Comparison of ENCODE assay signal across 12 mouse cellular contexts in the genomic region with DNA sequence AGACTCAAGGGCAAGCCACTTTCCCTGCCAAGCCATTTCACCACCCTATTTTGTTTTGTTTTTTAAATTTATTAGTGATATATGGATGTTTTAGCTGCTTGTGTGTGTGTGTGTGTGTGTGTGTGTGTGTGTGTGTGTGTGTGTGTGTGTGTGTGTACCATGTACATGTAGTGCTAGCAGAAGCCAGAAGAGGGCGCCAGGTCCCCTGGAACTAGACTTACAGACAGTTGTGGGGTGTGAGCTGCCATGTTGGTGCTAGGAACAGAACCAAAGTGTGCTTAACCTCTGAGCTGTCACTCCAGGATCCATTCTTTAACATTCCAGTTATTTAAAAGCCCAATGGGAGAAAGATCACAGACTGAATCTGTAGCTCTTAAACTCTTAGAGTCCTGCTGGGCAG. TPM values are rescaled to one million over a fixed set of nuclear protein-coding genes. Genes with fewer than 3 reads are reported as not detected.
A peak's percentile ranks its signal among the peaks of the same experiment; 100 is the strongest.
DNase-seq lines count a peak whose midpoint lies in the region; ATAC-seq and TF ChIP-seq lines count a peak whose summit lies in the region.
"Had no signal": no experiment of that assay in that cellular context is flagged by ENCODE, and none has a peak within 500 bp of the region (broad histone marks: within the 10 kb centered on the region; RNA-seq: fewer than 3 reads in every experiment).

No protein-coding gene starts in this region.

- H3K27ac ChIP-seq in liver, embryonic 14.5 days, result no peak overlapping the region
- no peak overlapping the region for H3K27ac ChIP-seq in liver, embryonic 12.5 days
- H3K27ac ChIP-seq: heart, embryonic 15.5 days; liver, embryonic 15.5 days had no signal

- ATAC-seq in liver, embryonic 14.5 days (ENCODE audit: insufficient read depth), result no peak
- no peak for ATAC-seq in liver, embryonic 12.5 days
- ATAC-seq in erythroid progenitor cell, adult 5-6 weeks (replicated peaks; ENCODE audit: low FRiP score, poor library complexity, severe bottlenecking), result no peak

- H3K4me3 ChIP-seq in liver, embryonic 14.5 days (ENCODE audit: insufficient read depth in 1 of 2, low read depth in 2 of 2, low read length in 2 of 2), result no peak overlapping the region
- H3K4me3 ChIP-seq in liver, embryonic 12.5 days, result no peak overlapping the region
- H3K4me3 ChIP-seq: heart, embryonic 15.5 days; liver, embryonic 15.5 days had no signal

- TF ChIP-seq CTCF in liver, embryonic 14.5 days (IDR thresholded peaks at IDR 0.05; ENCODE audit: low read depth), result peak; percentile 53

- H3K4me1 ChIP-seq in liver, embryonic 14.5 days (replicated peaks; ENCODE audit: control insufficient read depth in 2 of 2, insufficient read depth in 2 of 2, low read length in 1 of 2), result peaks cover 2 to 13% of the 10 kb centered on the region in 2 experiments; a peak in 2 of 4 replicates
- peaks cover 18% of the 10 kb centered on the region for H3K4me1 ChIP-seq in liver, embryonic 12.5 days

- no peaks in the 10 kb centered on the region for H3K27me3 ChIP-seq in liver, embryonic 14.5 days (ENCODE audit: control insufficient read depth, insufficient read depth, low read length)
- peaks cover 7% of the 10 kb centered on the region; the same call in 1 of the 2 replicates for H3K27me3 ChIP-seq in liver, embryonic 12.5 days (replicated peaks)
- H3K27me3 ChIP-seq: heart, embryonic 15.5 days; liver, embryonic 15.5 days had no signal

- H3K9me3 ChIP-seq in liver, embryonic 14.5 days (ENCODE audit: control insufficient read depth, low read length), result no peaks in the 10 kb centered on the region; the same call in 1 of the 2 replicates
- H3K9me3 ChIP-seq in liver, embryonic 12.5 days (replicated peaks), result 0 out of 2 replicates have a peak, but pooled peaks cover 5% of the 10 kb centered on the region
- H3K9me3 ChIP-seq: heart, embryonic 15.5 days; liver, embryonic 15.5 days had no signal

- WGBS in liver, embryonic 14.5 days (ENCODE audit: insufficient replicate concordance), result 70% methylated on average over 1 of the region's 1 CpGs
- 67% methylated on average over 1 of the region's 1 CpGs for WGBS in liver, embryonic 12.5 days (ENCODE audit: insufficient replicate concordance)

- H3K4me2 ChIP-seq in liver, embryonic 14.5 days (ENCODE audit: low read depth), result no peak overlapping the region
- no peak overlapping the region for H3K4me2 ChIP-seq in liver, embryonic 12.5 days
- H3K4me2 ChIP-seq: heart, embryonic 15.5 days; liver, embryonic 15.5 days had no signal

- intact Hi-C loops in gastrocnemius, postnatal 14 days (cut with DNase I; ENCODE audit: low total_unique reads), result no loop called here

- peak; percentile 30 for DNase-seq in gastrocnemius, postnatal 10 days
- DNase-seq in gastrocnemius, postnatal 14 days, result no peak
- no peak for DNase-seq in liver, embryonic 14.5 days (ENCODE audit: low read depth in 3 of 3, low spot score in 3 of 3)
- peak; percentile 17 for DNase-seq in CD4-positive helper T cell, adult 2 months (ENCODE audit: low read depth, low spot score)
- peak; percentile 79 for DNase-seq in R1 (ENCODE audit: low read depth, low spot score)
- DNase-seq in frontal cortex, postnatal 25 days (ENCODE audit: low spot score in 2 of 2), result no peak
- DNase-seq: layer of hippocampus, postnatal 36 days had no signal

- peaks cover 9% of the 10 kb centered on the region; the same call in 1 of the 2 replicates for H3K36me3 ChIP-seq in liver, embryonic 14.5 days (replicated peaks; ENCODE audit: control insufficient read depth, insufficient read depth, low read depth)
- H3K36me3 ChIP-seq in liver, embryonic 12.5 days, result peaks cover 51% of the 10 kb centered on the region

- TF ChIP-seq EP300 in liver, embryonic 14.5 days (IDR thresholded peaks at IDR 0.05; ENCODE audit: low read depth), result no peak

- H3K9ac ChIP-seq in liver, embryonic 14.5 days (replicated peaks), result no peak overlapping the region
- H3K9ac ChIP-seq in liver, embryonic 12.5 days, result no peak overlapping the region
- H3K9ac ChIP-seq: heart, embryonic 15.5 days; liver, embryonic 15.5 days had no signal

RNA-seq across cellular contexts. Expression of a gene that starts 7.3 kb away (rescaled TPM):
- total RNA-seq in gastrocnemius, postnatal 10 days (2021), result 10 to 100 TPM; 37.4 to 39.0 TPM
- total RNA-seq in gastrocnemius, postnatal 14 days (2021), result 10 to 100 TPM; 26.3 to 31.2 TPM
- 12.4 and 13.8 TPM in 2 replicates for polyA plus RNA-seq in liver, embryonic 14.5 days (2012; rRNA removed)
- polyA plus RNA-seq in liver, embryonic 14.5 days (2014; fragmentation: Nextera tagmentation; extraction: Ambion mirVana), result 32.0 and 32.4 TPM in 2 replicates
- 55.2 and 59.6 TPM in 2 replicates for polyA plus RNA-seq in liver, embryonic 12.5 days (2016; fragmentation: Nextera tagmentation; extraction: Ambion mirVana)
- total RNA-seq in erythroid progenitor cell, adult 5-6 weeks (2015; ENCODE audit: low replicate concordance), result 29.3 and 38.2 TPM in 2 replicates
- 30.8 and 40.7 TPM in 2 replicates for total RNA-seq in erythroid progenitor cell, adult 5-6 weeks (2017; ENCODE audit: low replicate concordance)

RNA-seq across cellular contexts. Expression of a gene that starts 7.4 kb away (rescaled TPM):
- total RNA-seq in gastrocnemius, postnatal 10 days (2021), result 10 to 100 TPM; 37.3 to 37.5 TPM
- 10 to 100 TPM; 33.3 to 34.9 TPM for total RNA-seq in gastrocnemius, postnatal 14 days (2021)
- 19.3 and 20.4 TPM in 2 replicates for polyA plus RNA-seq in liver, embryonic 14.5 days (2012; rRNA removed)
- polyA plus RNA-seq in liver, embryonic 14.5 days (2014; fragmentation: Nextera tagmentation; extraction: Ambion mirVana), result 5.3 and 6.7 TPM in 2 replicates
- polyA plus RNA-seq in liver, embryonic 12.5 days (2016; fragmentation: Nextera tagmentation; extraction: Ambion mirVana), result 12.7 and 13.0 TPM in 2 replicates
- 24.5 and 25.6 TPM in 2 replicates for total RNA-seq in erythroid progenitor cell, adult 5-6 weeks (2015; ENCODE audit: low replicate concordance)
- total RNA-seq in erythroid progenitor cell, adult 5-6 weeks (2017; ENCODE audit: low replicate concordance), result 38.7 and 57.9 TPM in 2 replicates

RNA-seq across cellular contexts. Expression of a gene that starts 28.6 kb away (rescaled TPM):
- total RNA-seq in gastrocnemius, postnatal 10 days (2021), result 1 to 10 TPM; 5.5 to 6.3 TPM
- total RNA-seq in gastrocnemius, postnatal 14 days (2021), result 1 to 10 TPM; 3.1 to 4.6 TPM
- 0.13 and 0.14 TPM in 2 replicates for polyA plus RNA-seq in liver, embryonic 14.5 days (2012; rRNA removed)
- not detected in 2 replicates for polyA plus RNA-seq in liver, embryonic 14.5 days (2014; fragmentation: Nextera tagmentation; extraction: Ambion mirVana)
- polyA plus RNA-seq in liver, embryonic 12.5 days (2016; fragmentation: Nextera tagmentation; extraction: Ambion mirVana), result 0.57 and 0.62 TPM in 2 replicates
- not detected in 2 replicates for total RNA-seq in erythroid progenitor cell, adult 5-6 weeks (2015; ENCODE audit: low replicate concordance)
- not detected in 2 replicates for total RNA-seq in erythroid progenitor cell, adult 5-6 weeks (2017; ENCODE audit: low replicate concordance)
- total RNA-seq: common myeloid progenitor, adult 5-6 weeks had no signal

RNA-seq across cellular contexts. Expression of a gene that starts 31.8 kb away (rescaled TPM):
- 1 to 10 TPM; 2.8 to 4.0 TPM for total RNA-seq in gastrocnemius, postnatal 10 days (2021)
- total RNA-seq in gastrocnemius, postnatal 14 days (2021), result 1 to 10 TPM; 1.1 to 1.5 TPM
- 7.3 and 16.8 TPM in 2 replicates for polyA plus RNA-seq in liver, embryonic 14.5 days (2012; rRNA removed)
- 21.6 and 22.0 TPM in 2 replicates for polyA plus RNA-seq in liver, embryonic 14.5 days (2014; fragmentation: Nextera tagmentation; extraction: Ambion mirVana)
- 28.2 and 28.3 TPM in 2 replicates for polyA plus RNA-seq in liver, embryonic 12.5 days (2016; fragmentation: Nextera tagmentation; extraction: Ambion mirVana)
- 5.9 and 7.9 TPM in 2 replicates for total RNA-seq in erythroid progenitor cell, adult 5-6 weeks (2015; ENCODE audit: low replicate concordance)
- total RNA-seq in erythroid progenitor cell, adult 5-6 weeks (2017; ENCODE audit: low replicate concordance), result 13.2 and 29.0 TPM in 2 replicates

RNA-seq across cellular contexts. Expression of a gene that starts 40.0 kb away (rescaled TPM):
- total RNA-seq in gastrocnemius, postnatal 10 days (2021), result 10 to 100 TPM; 10.7 to 12.2 TPM
- 10 to 100 TPM; 10.8 to 12.4 TPM for total RNA-seq in gastrocnemius, postnatal 14 days (2021)
- polyA plus RNA-seq in liver, embryonic 14.5 days (2012; rRNA removed), result 16.8 and 18.6 TPM in 2 replicates
- 21.9 and 26.8 TPM in 2 replicates for polyA plus RNA-seq in liver, embryonic 14.5 days (2014; fragmentation: Nextera tagmentation; extraction: Ambion mirVana)
- 34.9 and 35.7 TPM in 2 replicates for polyA plus RNA-seq in liver, embryonic 12.5 days (2016; fragmentation: Nextera tagmentation; extraction: Ambion mirVana)
- total RNA-seq in erythroid progenitor cell, adult 5-6 weeks (2015; ENCODE audit: low replicate concordance), result 36.0 and 43.6 TPM in 2 replicates
- 16.8 and 26.4 TPM in 2 replicates for total RNA-seq in erythroid progenitor cell, adult 5-6 weeks (2017; ENCODE audit: low replicate concordance)

Comparison
In these comparisons a context has a peak if more than half of its experiments do, and no peak if none do; other contexts are left out.
1. DNase-seq: peak in gastrocnemius, postnatal 10 days (single experiment), CD4-positive helper T cell, adult 2 months (single experiment) and R1 (single experiment); none in gastrocnemius, postnatal 14 days (single experiment), liver, embryonic 14.5 days (0 of 3) and frontal cortex, postnatal 25 days (0 of 2).
2. RNA of a gene that starts 28.6 kb away (total RNA-seq): 5.5 to 6.3 TPM in gastrocnemius, postnatal 10 days and 3.1 to 4.6 TPM in gastrocnemius, postnatal 14 days; not detected in erythroid progenitor cell, adult 5-6 weeks; every median in the first group is over 4 times any median in the second.